Mouse (Mus musculus) forebrain, embryonic 14.5 days (tissue): Measurements from ENCODE around the gene Csnk1g2. TPM values are rescaled to one million over a fixed set of nuclear protein-coding genes. Genes with fewer than 3 reads are reported as not detected.
"Not testable (repeated sequence)": the region's sequence is repeated elsewhere in the genome, so short reads cannot be mapped to it uniquely, and the experiment has no call there.

Source experiments
- ATAC-seq: fragments of 200-750 bp; cut with Nextera tagmentation; 2 replicates; pipeline ENCODE4 v1.8.0; 2017; ENCODE audit warnings: mild to moderate bottlenecking, moderate library complexity
- DNase-seq: peaks from one replicate; pipeline ENCODE4 v3.0.0-alpha.2; 2015; ENCODE audit warnings: low spot score
- H3K27ac ChIP-seq: fragments of 300-500 bp; sonication (generic); 2 replicates; pipeline ENCODE4 v1.5.1; 2014; ENCODE audit warnings: low read depth, mild to moderate bottlenecking, control low read depth, low read length, moderate library complexity
- H3K27me3 ChIP-seq: fragments of 300-500 bp; sonication (generic); replicated peaks from 2 replicates; pipeline ENCODE4 v1.6.1; 2014; ENCODE audit warnings: low read length, control low read depth, mixed read lengths; ENCODE audit not compliant: control insufficient read depth, insufficient read depth
- H3K36me3 ChIP-seq: fragments of 300-500 bp; sonication (generic); 2 replicates; pipeline ENCODE4 v1.6.1; 2014; ENCODE audit warnings: low read length, control low read depth; ENCODE audit not compliant: control insufficient read depth, insufficient read depth
- H3K4me1 ChIP-seq: fragments of 300-500 bp; sonication (generic); 2 replicates; pipeline ENCODE4 v1.6.1; 2014; ENCODE audit warnings: antibody characterized with exemption, low read length, control low read depth; ENCODE audit not compliant: control insufficient read depth, insufficient read depth
- H3K4me2 ChIP-seq: fragments of 300-500 bp; sonication (generic); 2 replicates; pipeline ENCODE4 v1.6.1; 2014; ENCODE audit warnings: mild to moderate bottlenecking, control low read depth, low read length
- H3K4me3 ChIP-seq: fragments of 300-500 bp; sonication (generic); 2 replicates; pipeline ENCODE4 v1.5.1; 2014; ENCODE audit warnings: low read depth, low read length, control low read depth
- H3K9ac ChIP-seq: fragments of 300-500 bp; sonication (generic); 2 replicates; pipeline ENCODE4 v1.6.1; 2014; ENCODE audit warnings: mild to moderate bottlenecking, low read length, control low read depth, moderate library complexity
- H3K9me3 ChIP-seq: fragments of 300-500 bp; sonication (generic); replicated peaks from 2 replicates; pipeline ENCODE4 v1.6.1; 2016; ENCODE audit warnings: low read length, control low read depth, mixed read lengths; ENCODE audit not compliant: control insufficient read depth
- WGBS: fragments of 180-500 bp; shearing (Covaris S2); extraction: QIAGEN DNeasy Blood & Tissue Kit; methylation state at CpG from one replicate; pipeline ENCODE4 v1.1.7; 2014; 5-methylcytosine and 5-hydroxymethylcytosine counted together
- polyA plus RNA-seq: library from polyadenylated mRNA; unstranded; fragments of >200 nt; fragmentation: Nextera tagmentation; extraction: Ambion mirVana; gene quantifications from 2 replicates; pipeline ENCODE4 v1.2.1, GENCODE M21; 2014

Gene Csnk1g2
- polyA plus RNA-seq, 1 experiment from 2014 or later = 35.9 TPM

GRCm38 (mm10) chr10:80628925-80629324, 6.3 kb downstream of the Csnk1g2 start:
- H3K27ac ChIP-seq = no peak overlapping the region

GRCm38 (mm10) chr10:80635345-80635744, 12.7 kb downstream of the Csnk1g2 start:
- WGBS = 84% methylated on average over 6 of the region's 6 CpGs
- H3K9ac ChIP-seq = no peak overlapping the region
- no peaks in the 10 kb centered on the region for H3K27me3 ChIP-seq
- peaks cover 64% of the 10 kb centered on the region for H3K36me3 ChIP-seq
- no peak overlapping the region for H3K4me3 ChIP-seq
- no peak overlapping the region for H3K4me2 ChIP-seq
- H3K9me3 ChIP-seq = no peaks in the 10 kb centered on the region
- H3K27ac ChIP-seq = no peak overlapping the region
- ATAC-seq (no peak), DNase-seq (no peak)
- no peaks in the 10 kb centered on the region for H3K4me1 ChIP-seq

More at GRCm38 (mm10) chr10:80628925-80629324, 6.3 kb downstream of the Csnk1g2 start:
- no peak overlapping the region for H3K4me2 ChIP-seq
- H3K4me3 ChIP-seq = no peak overlapping the region
- H3K9ac ChIP-seq = no peak overlapping the region
- WGBS = 86% methylated on average over 9 of the region's 9 CpGs
- H3K4me1 ChIP-seq = peaks cover 3% of the 10 kb centered on the region
- DNase-seq (no peak), ATAC-seq (no peak)
- H3K36me3 ChIP-seq = peaks cover 4% of the 10 kb centered on the region
- H3K27me3 ChIP-seq = no peaks in the 10 kb centered on the region
- H3K9me3 ChIP-seq = no peaks in the 10 kb centered on the region

- Histone ChIP-seq H3K4me3 (no peak overlapping the region), H3K4me1 (no peaks in the 10 kb centered on the region), H3K9ac (no peak overlapping the region), H3K27me3 (no peaks in the 10 kb centered on the region), H3K27ac (no peak overlapping the region), H3K36me3 (peaks cover 61% of the 10 kb centered on the region), H3K9me3 (no peaks in the 10 kb centered on the region), H3K4me2 (no peak overlapping the region)
- no peak for ATAC-seq
- 93% methylated on average over 10 of the region's 10 CpGs for WGBS
- DNase-seq = no peak
Measured at GRCm38 (mm10) chr10:80646936-80647335, 24.3 kb downstream of the Csnk1g2 start.

- not testable (repeated sequence) for H3K27ac ChIP-seq, DNase-seq, H3K4me1 ChIP-seq, H3K27me3 ChIP-seq, H3K4me2 ChIP-seq, H3K9ac ChIP-seq, H3K9me3 ChIP-seq, ATAC-seq, H3K4me3 ChIP-seq
- H3K36me3 ChIP-seq = peaks cover 34% of the 10 kb centered on the region
- WGBS = 92% methylated on average over 6 of the region's 6 CpGs
Measured at GRCm38 (mm10) chr10:80649910-80650309, 27.3 kb downstream of the Csnk1g2 start.

GRCm38 (mm10) chr10:80650392-80650791, 27.8 kb downstream of the Csnk1g2 start:
- no peak for DNase-seq
- H3K36me3 ChIP-seq = peaks cover 29% of the 10 kb centered on the region
- no peaks in the 10 kb centered on the region for H3K9me3 ChIP-seq

GRCm38 (mm10) chr10:80653156-80653720, 30.6 kb downstream of the Csnk1g2 start:
- Histone ChIP-seq H3K4me3 (no peak overlapping the region), H3K4me1 (peaks cover 8% of the 10 kb centered on the region), H3K27me3 (no peaks in the 10 kb centered on the region), H3K36me3 (peaks cover 4% of the 10 kb centered on the region; the same call in 1 of the 2 replicates), H3K9ac (0 out of 2 replicates have a peak overlapping the region, but pooled peaks have one; percentile 21), H3K9me3 (no peaks in the 10 kb centered on the region), H3K27ac (no peak overlapping the region), H3K4me2 (no peak overlapping the region)
- DNase-seq = no peak
- no peak for ATAC-seq
- WGBS = 90% methylated on average over 6 of the region's 6 CpGs

More at GRCm38 (mm10) chr10:80650392-80650791, 27.8 kb downstream of the Csnk1g2 start:
- H3K9ac ChIP-seq = no peak overlapping the region
- no peak for ATAC-seq
- H3K4me3 ChIP-seq = no peak overlapping the region
- WGBS = 93% methylated on average over 10 of the region's 10 CpGs
- H3K27me3 ChIP-seq = no peaks in the 10 kb centered on the region
- no peak overlapping the region for H3K4me2 ChIP-seq
- H3K4me1 ChIP-seq = peaks cover 4% of the 10 kb centered on the region
- H3K27ac ChIP-seq = no peak overlapping the region

- WGBS = 89% methylated on average over 6 of the region's 6 CpGs
- Histone ChIP-seq H3K9me3 (no peaks in the 10 kb centered on the region), H3K27ac (no peak overlapping the region), H3K9ac (peak overlapping the region; percentile 96; the same call in 1 of the 2 replicates), H3K4me1 (peaks cover 8% of the 10 kb centered on the region), H3K4me3 (peak overlapping the region; percentile 90; the same call in 1 of the 2 replicates), H3K4me2 (peak overlapping the region; percentile 92), H3K36me3 (peaks cover 3% of the 10 kb centered on the region; the same call in 1 of the 2 replicates), H3K27me3 (no peaks in the 10 kb centered on the region)
- no peak for ATAC-seq
- DNase-seq = no peak
Measured at GRCm38 (mm10) chr10:80654866-80655265, 32.2 kb downstream of the Csnk1g2 start.

GRCm38 (mm10) chr10:80655406-80656129, 32.9 kb downstream of the Csnk1g2 start:
- peaks cover 3% of the 10 kb centered on the region; the same call in 1 of the 2 replicates for H3K36me3 ChIP-seq
- no peaks in the 10 kb centered on the region for H3K27me3 ChIP-seq
- no peak for DNase-seq
- peak; percentile 45 for ATAC-seq
- WGBS = 4% methylated on average over 10 of the region's 12 CpGs
- H3K4me1 ChIP-seq = peaks cover 8% of the 10 kb centered on the region
- H3K9ac ChIP-seq = peak overlapping the region; percentile 96
- H3K4me3 ChIP-seq = peak overlapping the region; percentile 90
- H3K9me3 ChIP-seq = no peaks in the 10 kb centered on the region
- H3K4me2 ChIP-seq = peak overlapping the region; percentile 92
- H3K27ac ChIP-seq = peak overlapping the region; percentile 93
